Mouse (Mus musculus): ENCODE measurements around the gene Myo18a.

The Myo18a gene

DNA sequence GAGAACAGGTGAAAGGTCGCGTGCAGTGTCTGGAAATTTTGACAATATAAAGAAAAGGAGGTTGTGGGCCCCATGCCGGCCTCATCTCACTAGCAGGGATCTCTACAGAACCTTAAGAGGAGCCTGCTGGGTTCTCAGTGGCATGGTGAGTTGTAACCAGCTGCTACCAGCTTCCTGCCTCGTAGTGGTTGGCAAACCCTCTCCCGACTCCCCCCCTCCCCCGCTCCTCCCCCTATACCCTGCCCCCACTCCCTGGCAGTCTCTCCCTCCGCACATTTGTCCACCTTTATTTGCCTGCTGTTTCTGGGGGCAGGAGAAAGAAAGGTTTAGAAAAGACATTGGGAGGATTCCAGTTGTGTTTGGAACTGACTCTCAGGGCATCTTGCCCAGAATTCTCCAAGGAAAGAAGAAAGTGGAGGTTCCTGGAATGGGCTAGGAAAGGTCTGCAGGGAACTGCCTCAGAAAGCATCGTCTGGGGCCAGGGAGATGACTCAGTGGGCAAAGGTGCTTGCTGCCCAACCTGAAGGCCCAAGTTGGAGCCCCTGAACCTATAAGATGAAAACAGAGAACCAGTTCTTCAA, 138.8 kb downstream of the Myo18a start:
- no peak for DNase-seq

DNA sequence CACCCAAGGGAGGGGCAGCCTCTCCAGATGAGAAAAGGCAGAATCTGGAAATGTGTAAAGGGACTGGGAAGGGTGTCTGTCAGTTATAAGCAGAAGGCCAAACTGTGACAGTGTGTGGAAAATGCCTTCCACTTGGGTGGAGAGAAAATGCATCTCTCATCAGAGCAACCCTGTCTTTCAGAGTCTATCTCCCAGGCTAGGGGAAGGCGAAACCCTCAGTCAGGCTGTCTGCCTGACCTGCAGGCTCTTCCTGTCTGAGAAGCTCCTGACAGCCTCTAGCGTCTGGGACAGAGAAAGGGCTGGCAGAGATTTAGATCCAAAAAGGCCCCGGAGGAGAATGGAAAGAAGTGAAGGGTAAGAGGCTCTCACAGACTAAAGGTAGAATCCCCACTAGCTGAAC, 140.7 kb downstream of the Myo18a start:
- DNase-seq = no peak

DNA sequence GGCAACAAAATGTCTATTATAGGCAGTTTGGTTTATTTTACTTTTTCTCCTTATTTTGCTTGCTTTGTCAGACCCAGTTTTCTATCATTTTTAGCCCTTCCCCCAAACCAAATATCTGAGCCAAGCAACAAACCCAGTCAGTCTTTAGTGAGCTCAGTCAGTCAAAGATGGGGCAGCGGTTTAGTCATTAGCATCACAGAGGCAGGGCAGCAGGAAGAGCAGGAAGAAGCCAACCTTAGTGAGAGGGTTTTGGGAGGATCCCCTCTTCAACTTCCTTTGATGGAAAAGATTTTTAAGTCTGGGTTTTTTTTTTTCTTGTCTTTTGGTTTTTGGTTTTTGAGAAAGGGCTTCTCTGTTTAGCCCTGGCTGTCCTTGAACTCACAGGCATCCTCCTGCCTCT, 141.7 kb downstream of the Myo18a start:
- DNase-seq = no peak

DNA sequence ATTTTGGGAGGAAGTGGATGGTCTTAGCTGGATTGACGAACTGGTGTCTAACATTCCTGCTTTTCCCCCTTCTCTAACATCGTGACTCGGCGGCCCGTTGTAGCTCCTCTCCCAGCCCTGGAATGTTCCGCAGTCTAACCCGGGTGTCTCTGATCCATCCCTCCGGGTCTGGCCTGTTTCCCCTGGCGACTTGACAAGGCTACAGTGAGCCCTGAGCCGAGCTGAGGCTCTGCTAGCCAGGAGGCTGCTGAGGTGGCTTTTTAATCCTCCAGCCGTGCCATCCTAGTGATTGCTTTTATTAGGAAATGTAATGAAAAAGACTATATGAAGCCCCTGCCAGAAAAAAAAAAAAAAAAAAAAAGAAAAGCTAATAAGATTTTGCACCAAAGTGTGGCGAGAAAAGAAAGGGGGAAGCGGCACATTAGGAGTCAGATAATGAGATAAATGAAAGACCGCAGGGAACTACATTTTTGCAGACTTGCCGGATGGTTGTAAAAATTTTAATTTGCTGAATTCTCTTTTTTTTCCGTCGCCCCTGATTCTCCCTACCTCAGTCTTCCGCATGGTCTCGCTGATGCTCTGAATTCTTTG, 143.1 kb downstream of the Myo18a start:
- DNase-seq = peak; percentile 81 to 82

DNA sequence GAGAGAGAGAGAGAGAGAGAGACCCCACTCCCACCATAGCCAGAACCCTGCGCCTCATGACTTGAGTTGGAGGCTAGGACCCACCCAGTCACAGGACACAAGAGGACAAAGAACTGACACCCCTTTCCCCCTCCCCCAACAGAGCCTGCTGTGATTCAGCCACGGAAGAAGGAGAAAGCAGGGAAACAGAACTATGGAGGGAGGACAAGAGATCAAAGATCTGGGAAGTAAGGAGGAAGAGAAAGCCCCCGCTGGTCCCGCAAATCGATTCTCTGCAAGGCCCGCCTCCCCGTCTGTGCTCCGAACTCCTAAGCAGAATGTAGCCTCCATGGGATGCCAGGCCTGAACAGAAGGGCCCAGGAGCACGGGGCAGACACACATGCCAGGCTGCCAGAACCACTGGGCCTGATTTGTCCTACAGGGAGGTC, 143.7 kb downstream of the Myo18a start:
- DNase-seq = peak; percentile 72 to 74

DNA sequence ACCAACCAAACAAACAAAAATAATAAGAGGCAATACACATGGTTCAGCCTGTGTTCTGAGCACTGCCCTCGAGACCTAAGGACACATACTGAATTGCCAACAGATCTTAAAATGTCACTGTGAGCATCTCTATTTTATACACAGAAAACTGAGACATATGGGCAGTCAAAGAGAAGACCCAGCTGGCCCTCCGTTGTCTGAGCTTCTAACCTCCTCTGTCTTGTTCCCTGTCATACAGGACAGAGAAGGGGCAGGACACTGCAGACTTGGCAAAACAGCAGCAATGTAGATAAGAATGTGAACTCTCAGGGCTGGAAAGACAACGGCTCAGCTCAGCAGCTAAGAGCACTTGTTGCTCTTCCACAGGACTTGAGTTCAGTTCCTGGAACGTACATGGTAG, 145.4 kb downstream of the Myo18a start:
- DNase-seq = no peak

DNA sequence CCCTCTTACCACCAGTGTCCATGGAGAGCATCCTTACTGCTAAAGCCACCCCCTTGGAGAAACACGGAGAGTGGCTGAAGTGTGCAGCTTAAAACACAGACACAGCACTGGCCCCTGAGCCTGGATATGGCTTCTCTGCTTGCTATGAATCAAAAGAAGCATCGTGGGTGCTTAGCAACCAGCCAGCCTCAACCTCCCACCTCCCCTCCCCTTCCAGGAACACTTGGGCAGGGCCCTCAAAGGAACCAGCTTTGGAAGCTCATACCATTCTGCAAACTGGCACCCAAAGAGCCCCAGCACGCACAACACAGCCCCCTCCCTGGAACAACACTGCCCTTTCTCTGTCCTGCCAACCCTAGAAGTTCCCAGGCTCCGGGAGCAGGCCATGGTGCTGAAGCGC, 146.3 kb downstream of the Myo18a start:
- DNase-seq = no peak

DNA sequence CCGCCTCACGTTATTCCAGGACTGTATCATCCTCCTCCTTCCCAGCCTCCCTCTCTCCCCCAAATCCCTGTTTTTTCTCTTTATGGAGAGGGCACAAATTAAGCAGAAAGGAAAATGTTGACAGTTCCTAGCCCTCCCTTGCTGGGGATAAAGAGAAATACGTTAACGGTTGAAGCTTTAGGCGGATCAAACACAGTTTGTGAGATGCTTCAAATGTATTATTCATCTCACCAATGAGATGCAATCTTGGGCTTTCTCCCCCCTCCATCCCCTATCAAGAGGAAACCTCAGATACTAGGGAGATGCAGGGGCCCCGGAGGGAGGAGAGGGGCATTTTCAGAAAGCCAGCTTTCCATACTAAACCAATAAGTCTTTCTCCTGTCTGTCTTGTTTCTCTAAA, 146.7 kb downstream of the Myo18a start:
- no peak for DNase-seq

DNA sequence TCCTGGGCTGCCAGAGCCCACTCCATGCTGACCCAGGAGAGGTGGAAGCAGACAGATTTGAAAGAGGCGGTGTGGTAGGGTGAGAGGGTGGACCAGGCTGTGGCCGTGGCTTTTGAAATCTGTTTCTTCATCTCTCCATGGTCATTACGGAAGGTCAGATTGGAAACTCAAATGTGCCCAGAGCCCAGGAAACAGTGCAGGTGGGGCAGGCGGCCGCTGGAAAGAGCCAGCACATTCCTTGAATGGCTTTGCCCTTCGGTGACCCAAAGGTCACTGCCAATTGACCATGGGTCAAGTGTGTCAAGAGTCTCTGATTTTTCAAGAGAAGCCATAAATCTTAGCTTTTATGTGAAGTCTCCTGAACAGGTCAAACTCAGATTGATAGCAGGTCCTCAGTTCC, 150.5 kb downstream of the Myo18a start:
- no peak for DNase-seq

DNA sequence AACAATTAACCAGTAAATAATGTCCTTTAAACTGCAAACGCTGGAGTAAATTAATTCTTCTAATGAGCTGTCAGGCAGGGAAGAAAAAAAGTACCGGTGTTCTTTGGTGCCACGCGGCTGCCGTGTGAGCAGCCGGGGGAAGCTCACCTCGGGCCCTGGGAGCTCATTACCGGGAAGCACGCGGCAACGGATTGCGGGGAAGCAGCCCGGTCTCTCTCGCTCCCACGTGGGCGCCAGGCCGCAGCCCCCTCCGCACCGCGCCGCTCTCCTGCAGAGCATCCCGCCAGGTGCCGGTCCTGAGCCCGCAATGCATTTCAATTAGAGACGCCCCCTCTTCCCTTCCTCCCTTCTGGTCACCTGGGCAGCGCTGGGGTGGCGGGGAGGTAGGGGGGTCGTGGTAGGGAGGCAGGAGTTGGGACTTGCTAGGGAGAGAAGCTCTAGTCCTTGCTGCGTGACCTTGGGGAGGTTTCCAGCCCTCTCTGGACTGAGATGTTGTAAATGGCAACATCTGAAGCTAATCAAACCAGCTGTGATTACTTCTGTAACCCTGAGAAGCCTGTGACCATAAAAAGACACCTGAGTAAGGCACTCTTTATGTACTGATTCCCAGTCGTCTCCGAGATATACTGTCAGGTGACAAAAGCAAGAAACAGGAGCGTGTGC, 151.7 kb downstream of the Myo18a start:
- no peak for DNase-seq

Data from cerebellum, postnatal 36 days (tissue).